Mouse (Mus musculus): ENCODE measurements around the gene Lipm. TPM values are rescaled to one million over a fixed set of nuclear protein-coding genes. Genes with fewer than 3 reads are reported as not detected.

The Lipm gene
- not detected for polyA plus RNA-seq (2017; shearing (Covaris generic))

GRCm38 (mm10) chr19:34100633-34101032 is at the start of gene Lipm:
Gene Lipm (plus strand): TSS chr19:34100933.

DNA sequence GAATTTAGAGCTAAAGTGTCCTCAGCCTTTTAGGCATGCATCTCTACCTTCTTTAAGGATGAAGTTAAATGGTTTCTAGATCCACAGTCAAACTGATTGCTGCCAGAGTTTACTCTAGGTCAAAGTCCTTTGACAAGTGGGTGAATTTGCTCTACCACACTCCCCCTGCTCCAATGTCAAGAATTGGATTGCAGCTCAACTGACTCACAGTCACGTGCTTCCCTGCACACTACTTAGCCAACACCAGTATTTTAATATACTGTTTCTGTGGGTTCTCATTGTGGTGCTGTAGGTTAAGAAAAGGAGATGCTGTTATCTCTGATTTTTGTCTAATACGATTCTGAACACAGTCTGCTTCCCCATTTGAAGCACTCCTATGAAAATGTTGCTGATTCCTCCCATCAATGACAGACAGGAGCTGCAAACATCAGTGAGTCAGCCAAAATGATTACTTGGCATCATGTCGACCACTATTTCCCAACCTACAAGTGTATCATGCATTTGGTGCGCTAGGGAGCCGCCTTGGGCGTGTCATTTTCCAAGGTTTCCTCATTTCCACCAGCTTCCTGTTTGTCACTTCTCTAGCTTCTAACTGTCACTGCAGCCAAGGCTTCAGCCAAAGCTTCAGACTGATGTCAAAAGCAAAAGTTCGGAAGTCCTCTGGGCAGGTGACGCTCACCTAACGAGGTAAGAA is 33.8 kb upstream of the Lipm start, which contains the start of gene Lipn:
Gene Lipn (plus strand): TSS at position 580 of the 694 bp plus-strand sequence.

DNA sequence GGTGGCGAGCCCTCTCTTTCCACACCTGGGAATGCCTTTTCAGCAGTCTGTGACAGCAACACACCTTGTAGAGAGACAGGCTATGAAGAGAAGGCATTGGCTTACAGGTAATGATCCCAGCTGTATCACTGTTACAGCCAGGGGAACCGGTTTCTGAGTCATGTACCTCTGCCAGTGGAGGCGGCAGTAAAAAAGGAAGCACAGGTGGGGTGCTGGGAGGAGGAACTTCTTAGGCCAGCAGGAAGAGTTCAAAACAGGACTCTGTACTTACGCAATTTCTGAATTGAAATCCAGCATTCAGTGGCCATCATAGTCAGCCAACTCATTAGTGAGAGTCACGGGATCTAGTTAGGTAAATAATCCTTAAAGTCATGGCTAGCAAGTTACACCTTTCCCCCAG is 65.2 kb downstream of the Lipm start, which contains the start of gene Ankrd22:
Gene Ankrd22 (minus strand): TSS at position 163 of the 400 bp plus-strand sequence.

Other genes with a start within 250 kb of the Lipm start
- gene Lipf, start 139.7 kb upstream of the Lipm start, polyA plus RNA-seq (2017; shearing (Covaris generic)): not detected
- gene Lipk, start 92.6 kb upstream of the Lipm start, polyA plus RNA-seq (2017; shearing (Covaris generic)): not detected
- gene Lipn, start 33.6 kb upstream of the Lipm start, polyA plus RNA-seq (2017; shearing (Covaris generic)): not detected
- 0.17 TPM for gene Ankrd22, start 65.1 kb downstream of the Lipm start, polyA plus RNA-seq (2017; shearing (Covaris generic))
- gene Stambpl1, start 91.3 kb downstream of the Lipm start, polyA plus RNA-seq (2017; shearing (Covaris generic)): 106 TPM
- not detected for gene Acta2, start 154.7 kb downstream of the Lipm start, polyA plus RNA-seq (2017; shearing (Covaris generic))
- gene Fas, start 189.7 kb downstream of the Lipm start, polyA plus RNA-seq (2017; shearing (Covaris generic)): 128 TPM